Mouse (Mus musculus) left cerebral cortex, adult 2 months (tissue): Measurements from ENCODE around the gene Trmt1. TPM values are rescaled to one million over a fixed set of nuclear protein-coding genes. Genes with fewer than 3 reads are reported as not detected.

Experiments
- DNase-seq, 2 experiments: peaks; one replicate each; pipeline ENCODE4 v3.0.0; 2021 to 2022; ENCODE audit warnings: low spot score in 2 of 2, mixed read lengths in 1 of 2; ENCODE audit errors: extremely low spot score in 1 of 2
- H3K27ac ChIP-seq: fragments of 200-600 bp; 2 replicates; pipeline ENCODE4 v1.8.1; 2022
- H3K4me3 ChIP-seq: fragments of 200-600 bp; 2 replicates; pipeline ENCODE4 v1.8.1; 2022
- CTCF ChIP-seq: fragments of 200-600 bp; IDR thresholded peaks from 2 replicates; pipeline ENCODE4 v1.8.1; 2022; ENCODE audit warnings: antibody characterized with exemption, mild to moderate bottlenecking, moderate library complexity
- intact Hi-C: fragments of 180-260 bp; cut with DNase I; formaldehyde crosslinking; loops from one replicate; pipeline ENCODE4 v1.15.1; 2025
- total RNA-seq, 2 experiments: library from RNA; stranded (reverse); gene quantifications; 2 replicates each; pipeline ENCODE4 v1.2.3; 2021

Gene Trmt1
- total RNA-seq, 2 experiments from 2014 or later: 108 to 115 TPM

DNA sequence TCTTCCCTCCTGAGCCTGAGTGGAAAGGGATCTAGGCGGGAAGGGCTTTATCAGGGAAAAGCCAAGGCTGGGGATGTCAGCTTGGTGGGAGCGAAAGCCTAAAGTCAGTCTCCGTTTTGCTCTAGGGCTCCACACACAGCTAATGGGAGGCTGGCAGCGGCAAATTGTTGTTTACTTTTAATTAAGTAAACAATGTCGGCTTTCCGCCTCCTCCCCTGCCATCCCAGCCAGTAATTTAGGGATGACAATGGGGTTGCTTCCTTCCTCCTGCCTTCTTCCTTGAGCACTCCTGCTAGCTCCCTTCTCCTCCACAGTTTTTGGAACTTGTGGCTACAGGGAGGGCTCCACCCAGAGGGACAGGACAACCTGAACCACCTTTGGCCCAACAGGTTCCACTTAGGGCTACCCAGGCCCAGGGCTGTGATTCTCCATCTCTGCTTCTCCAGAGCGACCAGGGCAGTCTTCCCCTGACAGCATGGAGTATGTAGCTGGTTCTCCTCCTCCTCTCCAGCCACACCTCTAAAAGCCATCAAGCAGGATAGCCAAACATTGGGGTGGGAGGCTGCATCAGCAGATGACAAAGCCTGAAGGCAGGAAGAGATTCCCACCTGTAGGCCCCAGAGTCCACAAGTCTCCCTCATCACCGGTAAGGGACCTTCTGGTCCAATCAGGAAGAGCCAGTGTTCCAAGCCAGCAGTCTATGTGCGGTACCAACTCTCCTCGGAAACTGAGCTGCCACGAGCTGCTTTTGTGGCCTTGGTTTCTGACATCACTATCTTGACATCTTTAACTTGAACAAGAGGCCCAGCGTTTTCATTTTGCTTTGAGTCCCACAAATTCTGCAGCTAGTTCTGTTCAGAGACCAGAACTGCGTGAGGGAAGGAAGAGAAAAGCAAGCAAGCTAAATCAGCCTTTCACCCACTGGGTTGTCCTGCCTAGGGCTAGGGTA is 55.1 kb downstream of the Trmt1 start:
- Histone ChIP-seq H3K4me3 (no peak overlapping the region), H3K27ac (peak overlapping the region; percentile 56)
- intact Hi-C loops: no loop called here
- no peak for DNase-seq
- TF ChIP-seq CTCF: no peak

DNA sequence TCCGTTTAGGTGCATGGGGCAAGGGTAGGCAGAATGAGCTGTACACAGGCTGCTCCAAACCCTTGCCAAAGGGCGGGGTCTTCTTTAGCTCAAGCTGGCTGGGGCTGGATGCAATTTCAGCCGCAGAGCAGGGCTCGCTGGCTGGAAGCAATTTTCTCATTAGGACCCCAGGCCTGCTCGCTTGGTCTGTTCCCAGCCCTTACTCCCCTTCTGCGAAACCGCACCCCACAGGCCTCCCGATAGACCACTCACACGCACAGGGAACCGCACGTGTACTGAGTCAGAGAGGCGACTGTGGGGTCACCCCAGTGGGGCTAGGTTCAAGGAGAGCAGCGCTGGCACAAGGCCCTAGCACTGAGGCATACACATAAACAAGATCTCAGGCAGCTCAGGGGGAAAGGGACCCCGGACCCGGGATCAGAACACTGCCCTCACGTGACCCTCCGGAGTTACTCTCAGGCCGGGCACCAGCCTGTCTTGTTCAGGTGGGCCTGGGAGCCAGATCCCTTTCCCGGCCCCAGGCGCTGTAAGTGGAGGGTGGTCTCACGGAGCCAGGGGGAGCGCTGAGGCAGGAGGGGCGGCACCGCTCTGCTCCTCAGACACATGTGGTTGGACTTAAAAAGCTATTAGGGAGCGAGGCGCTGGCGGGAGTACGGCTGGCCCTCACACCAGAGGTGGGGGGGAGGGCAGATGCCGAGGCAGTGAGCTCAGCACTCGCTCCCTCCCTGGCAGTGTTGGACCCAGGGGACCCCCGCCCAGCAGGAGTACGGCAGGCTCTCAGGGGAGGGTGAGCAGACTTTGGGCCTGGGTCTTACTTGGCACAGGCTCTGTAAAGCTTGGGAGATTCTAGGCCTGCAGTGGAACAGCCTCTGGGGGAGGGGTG is 56.3 kb downstream of the Trmt1 start:
- intact Hi-C loops: no loop called here
- H3K27ac ChIP-seq: peak overlapping the region; percentile 56
- H3K4me3 ChIP-seq: no peak overlapping the region
- TF ChIP-seq CTCF: no peak
- DNase-seq: no peak

GRCm38 (mm10) chr8:84743054-84743415 is 56.9 kb downstream of the Trmt1 start:
- no peak for TF ChIP-seq CTCF
- Histone ChIP-seq H3K27ac (peak overlapping the region; percentile 56), H3K4me3 (no peak overlapping the region)
- DNase-seq: no peak
- intact Hi-C loops: no loop called here

DNA sequence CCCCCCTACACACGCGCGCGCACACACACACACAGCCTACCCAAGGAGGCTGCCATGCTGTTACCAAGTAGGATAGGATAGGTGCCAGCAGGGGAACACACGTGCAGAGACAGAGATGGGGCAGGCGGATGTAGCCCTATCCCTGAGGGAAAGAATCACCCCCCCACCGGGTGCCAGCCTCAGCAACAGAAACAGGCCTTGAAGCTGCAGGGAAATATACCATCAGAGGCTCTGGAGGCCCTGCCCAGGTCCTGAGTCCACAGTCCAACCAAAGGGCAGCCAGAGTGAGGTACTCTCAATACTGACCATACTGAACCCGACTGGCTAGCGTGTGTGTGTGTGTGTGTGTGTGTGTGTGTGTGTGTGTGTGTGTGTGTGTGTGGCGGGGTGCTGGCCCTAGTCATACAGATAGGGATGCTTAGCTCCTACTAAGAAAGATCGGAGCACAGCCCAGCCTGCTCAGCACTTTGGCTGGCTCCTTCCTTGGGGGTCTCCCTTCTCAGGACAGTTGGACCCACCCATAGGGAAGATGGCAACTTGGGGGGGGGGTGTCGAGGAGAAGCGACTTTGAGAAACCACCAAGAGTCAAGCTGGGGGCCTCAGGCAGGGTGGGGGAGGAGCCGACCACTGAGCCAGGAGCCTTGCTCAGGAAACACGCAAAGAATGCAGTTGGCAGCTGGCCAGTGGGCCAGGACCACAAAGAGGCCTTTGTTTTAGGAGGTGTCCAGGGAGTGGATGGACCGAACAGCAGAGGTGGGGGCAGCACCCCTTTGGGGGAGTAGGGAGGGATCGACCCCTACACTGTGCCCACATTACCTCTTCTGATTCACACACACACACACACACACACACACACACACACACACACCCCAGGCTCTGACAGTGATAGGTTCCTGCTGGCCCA is 57.7 kb downstream of the Trmt1 start:
- DNase-seq: no peak
- TF ChIP-seq CTCF: no peak
- intact Hi-C loops: no loop called here
- no peak overlapping the region for H3K4me3 ChIP-seq
- H3K27ac ChIP-seq: peak overlapping the region; percentile 24; the same call in 1 of the 2 replicates

DNA sequence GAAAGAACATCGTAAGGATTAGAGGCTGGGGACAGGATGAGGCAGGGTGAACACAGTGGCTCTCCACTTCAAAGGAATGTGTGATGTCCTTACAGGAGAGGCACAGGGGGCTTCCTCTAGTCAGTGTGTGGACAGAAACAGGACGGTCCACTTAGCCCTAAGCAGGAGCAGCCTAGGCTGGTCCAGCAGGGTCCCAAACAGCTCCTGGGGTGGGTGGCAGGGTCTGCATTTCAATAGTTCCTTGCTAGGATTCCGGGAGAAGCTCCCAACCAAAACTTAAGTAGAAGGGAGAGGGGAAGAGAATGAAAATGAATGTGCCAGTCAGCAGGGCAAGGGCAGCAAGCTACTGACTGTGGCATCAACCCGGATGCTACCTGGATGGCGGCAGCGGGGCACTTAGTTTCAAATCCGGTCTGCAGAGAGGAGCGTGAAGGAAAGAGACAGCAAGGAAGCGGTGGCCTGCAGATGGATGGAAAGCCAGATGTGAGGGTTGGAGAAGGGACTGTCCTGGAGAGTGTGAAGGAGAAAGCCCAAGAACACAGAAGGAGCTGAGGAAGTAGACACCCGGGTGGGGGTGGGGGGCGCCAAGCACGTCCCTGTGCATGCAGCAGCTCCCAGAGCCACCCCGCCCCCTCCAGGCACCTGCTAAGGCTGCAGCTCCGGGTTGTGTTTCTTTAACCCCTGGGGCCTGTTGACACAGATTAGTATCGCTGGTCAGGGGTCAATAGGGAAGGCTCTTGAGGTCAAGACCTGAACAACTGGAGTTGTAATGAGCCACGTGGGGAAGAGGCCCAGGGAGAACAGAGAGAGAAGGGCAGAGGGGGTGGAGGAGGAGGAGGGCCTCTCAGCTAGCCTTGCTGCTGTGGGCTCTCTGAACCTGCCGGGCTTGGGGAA is 59.2 kb downstream of the Trmt1 start:
- Histone ChIP-seq H3K27ac (peak overlapping the region; percentile 40), H3K4me3 (no peak overlapping the region)
- TF ChIP-seq CTCF: no peak; the same call in 1 of the 2 replicates
- no peak for DNase-seq
- intact Hi-C loops: no loop called here

Other genes starting within 250 kb of the Trmt1 start
- 10 to 100 TPM; 17.5 to 17.9 TPM for gene Ier2, start 23.5 kb upstream of the Trmt1 start, total RNA-seq
- gene Nacc1, start 1.6 kb downstream of the Trmt1 start, total RNA-seq: 10 to 100 TPM; 95.5 to 96.8 TPM
- gene Lyl1, start 15.2 kb downstream of the Trmt1 start, total RNA-seq: 1 to 10 TPM; 1.6 to 2.6 TPM
- not detected for gene G430095P16Rik, start 36.7 kb downstream of the Trmt1 start, total RNA-seq
- gene Nfix, start 114.0 kb downstream of the Trmt1 start, total RNA-seq: 100 to 1,000 TPM; 347 to 350 TPM
- gene Dand5, start 136.5 kb downstream of the Trmt1 start, total RNA-seq: 10 to 100 TPM in 1 of 2 experiments, 1 to 10 TPM in 1; 9.7 to 11.1 TPM
- 10 to 100 TPM; 23.9 to 25.8 TPM for gene Gadd45gip1, start 145.2 kb downstream of the Trmt1 start, total RNA-seq
- gene Rad23a, start 154.4 kb downstream of the Trmt1 start, total RNA-seq: 10 to 100 TPM; 77.7 to 77.8 TPM
- 100 to 1,000 TPM; 459 to 496 TPM for gene Calr, start 160.6 kb downstream of the Trmt1 start, total RNA-seq
- 10 to 100 TPM; 49.8 to 50.1 TPM for gene Farsa, start 170.7 kb downstream of the Trmt1 start, total RNA-seq
- 1 to 10 TPM; 7.8 to 8.0 TPM for gene Syce2, start 185.8 kb downstream of the Trmt1 start, total RNA-seq
- 10 to 100 TPM; 35.6 to 44.1 TPM for gene Gcdh, start 207.6 kb downstream of the Trmt1 start, total RNA-seq
- under 1 TPM in 1 of 2 experiments, not detected in 1; 0.23 TPM for gene Klf1, start 215.6 kb downstream of the Trmt1 start, total RNA-seq
- gene Dnase2a, start 222.3 kb downstream of the Trmt1 start, total RNA-seq: 1 to 10 TPM; 4.3 to 5.1 TPM